Mouse (Mus musculus) limb, embryonic 12.5 days (tissue): ENCODE measurements at regions not wholly inside any gene's neighbourhood (a gene's known extent, or its start where the extent isn't known, plus 50 kb on each side); places are given as distances from the start of the nearest gene placed in this dataset.

Experiments
- ATAC-seq: fragments of 200-750 bp; cut with Nextera tagmentation; 2 replicates; pipeline ENCODE4 v1.8.0; 2017; ENCODE audit warnings: low read depth, moderate TSS enrichment; ENCODE audit not compliant: insufficient number of reproducible peaks, insufficient read depth, low FRiP score, low TSS enrichment
- H3K27ac ChIP-seq: fragments of 300-500 bp; sonication (generic); 2 replicates; pipeline ENCODE4 v1.5.1; 2016; ENCODE audit warnings: mild to moderate bottlenecking, moderate library complexity
- H3K27me3 ChIP-seq: fragments of 300-500 bp; sonication (generic); 2 replicates; pipeline ENCODE4 v1.6.1; 2016; ENCODE audit warnings: mild to moderate bottlenecking, moderate library complexity
- H3K36me3 ChIP-seq: fragments of 300-500 bp; sonication (generic); 2 replicates; pipeline ENCODE4 v1.6.1; 2016; ENCODE audit warnings: mild to moderate bottlenecking, moderate library complexity
- H3K4me1 ChIP-seq: fragments of 300-500 bp; sonication (generic); replicated peaks from 2 replicates; pipeline ENCODE4 v1.6.1; 2016
- H3K4me2 ChIP-seq: fragments of 300-500 bp; sonication (generic); 2 replicates; pipeline ENCODE4 v1.6.1; 2016; ENCODE audit warnings: mild to moderate bottlenecking, moderate library complexity
- H3K4me3 ChIP-seq: fragments of 300-500 bp; sonication (generic); replicated peaks from 2 replicates; pipeline ENCODE4 v1.5.1; 2016; ENCODE audit warnings: mild to moderate bottlenecking
- H3K9ac ChIP-seq: fragments of 300-500 bp; sonication (generic); replicated peaks from 2 replicates; pipeline ENCODE4 v1.6.1; 2016; ENCODE audit warnings: mild to moderate bottlenecking, moderate library complexity
- H3K9me3 ChIP-seq: fragments of 300-500 bp; sonication (generic); 2 replicates; pipeline ENCODE4 v1.6.1; 2016; ENCODE audit warnings: mild to moderate bottlenecking, moderate library complexity
- WGBS: fragments of 180-500 bp; shearing (Covaris S2); methylation state at CpG from one replicate; pipeline ENCODE4 v1.1.7; 2016; 5-methylcytosine and 5-hydroxymethylcytosine counted together

- no peaks in the 10 kb centered on the region for H3K9me3 ChIP-seq
- H3K27ac ChIP-seq: no peak overlapping the region
- no peaks in the 10 kb centered on the region for H3K36me3 ChIP-seq
- no peak overlapping the region for H3K4me3 ChIP-seq
- 85% methylated on average over 2 of the region's 2 CpGs for WGBS
- H3K4me1 ChIP-seq: peaks cover 11% of the 10 kb centered on the region
- no peak overlapping the region for H3K4me2 ChIP-seq
- no peaks in the 10 kb centered on the region for H3K27me3 ChIP-seq
- H3K9ac ChIP-seq: no peak overlapping the region
- ATAC-seq: no peak
Measured at GRCm38 (mm10) chr3:38254896-38255295, 229.7 kb downstream of the Ankrd50 start.

DNA sequence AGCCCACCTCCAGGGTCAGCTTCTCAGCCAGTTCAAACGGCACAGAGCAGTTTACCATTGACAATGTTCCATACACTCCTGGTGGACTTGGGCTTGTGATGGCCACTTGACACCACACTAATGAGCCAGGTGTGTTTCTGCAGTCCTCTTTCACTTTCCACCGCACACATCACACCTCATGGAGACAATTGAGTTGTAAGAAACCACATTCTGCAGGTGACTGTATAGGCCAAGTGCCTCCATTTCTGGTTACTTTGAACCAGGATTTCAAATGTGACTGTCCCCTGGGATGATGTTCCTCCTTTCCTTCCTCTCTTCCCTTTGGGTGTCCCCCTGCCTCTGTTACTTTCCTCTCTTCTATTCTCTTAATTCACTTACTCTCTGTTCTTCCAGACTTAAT is 233.1 kb downstream of the Ankrd50 start:
- 65% methylated on average over 2 of the region's 2 CpGs for WGBS
- no peaks in the 10 kb centered on the region for H3K4me1 ChIP-seq
- H3K36me3 ChIP-seq: no peaks in the 10 kb centered on the region
- H3K27me3 ChIP-seq: no peaks in the 10 kb centered on the region
- H3K27ac ChIP-seq: no peak overlapping the region
- no peaks in the 10 kb centered on the region for H3K9me3 ChIP-seq
- no peak for ATAC-seq
- H3K4me3 ChIP-seq: no peak overlapping the region
- H3K9ac ChIP-seq: no peak overlapping the region
- H3K4me2 ChIP-seq: no peak overlapping the region

- no peak overlapping the region for H3K27ac ChIP-seq
- no peak overlapping the region for H3K9ac ChIP-seq
- H3K9me3 ChIP-seq: no peaks in the 10 kb centered on the region
- no peak overlapping the region for H3K4me2 ChIP-seq
- H3K4me3 ChIP-seq: no peak overlapping the region
- H3K36me3 ChIP-seq: no peaks in the 10 kb centered on the region
- no peaks in the 10 kb centered on the region for H3K4me1 ChIP-seq
- no peak for ATAC-seq
- no peaks in the 10 kb centered on the region for H3K27me3 ChIP-seq
- WGBS: 75% methylated on average over 5 of the region's 5 CpGs
Measured at GRCm38 (mm10) chr3:38250552-38250951, 234.1 kb downstream of the Ankrd50 start.

GRCm38 (mm10) chr3:38248941-38249340 is 235.7 kb downstream of the Ankrd50 start:
- ATAC-seq: no peak
- Histone ChIP-seq H3K27me3 (no peaks in the 10 kb centered on the region), H3K4me2 (no peak overlapping the region), H3K9ac (no peak overlapping the region), H3K9me3 (no peaks in the 10 kb centered on the region), H3K4me3 (no peak overlapping the region), H3K4me1 (no peaks in the 10 kb centered on the region), H3K36me3 (no peaks in the 10 kb centered on the region), H3K27ac (no peak overlapping the region)
- 85% methylated on average over 1 of the region's 1 CpGs for WGBS

- no peak for ATAC-seq
- no peak overlapping the region for H3K9ac ChIP-seq
- no peak overlapping the region for H3K27ac ChIP-seq
- no peak overlapping the region for H3K4me2 ChIP-seq
- no peaks in the 10 kb centered on the region for H3K36me3 ChIP-seq
- H3K4me1 ChIP-seq: no peaks in the 10 kb centered on the region
- H3K9me3 ChIP-seq: no peaks in the 10 kb centered on the region
- no peaks in the 10 kb centered on the region for H3K27me3 ChIP-seq
- 74% methylated on average over 2 of the region's 2 CpGs for WGBS
- H3K4me3 ChIP-seq: no peak overlapping the region
Measured at GRCm38 (mm10) chr3:38246439-38246838, 238.2 kb downstream of the Ankrd50 start.

GRCm38 (mm10) chr3:38243209-38243608 is 241.4 kb downstream of the Ankrd50 start:
- no peaks in the 10 kb centered on the region for H3K27me3 ChIP-seq
- H3K27ac ChIP-seq: no peak overlapping the region
- 86% methylated on average over 3 of the region's 3 CpGs for WGBS
- H3K9me3 ChIP-seq: no peaks in the 10 kb centered on the region
- no peaks in the 10 kb centered on the region for H3K4me1 ChIP-seq
- no peak for ATAC-seq
- H3K4me2 ChIP-seq: no peak overlapping the region
- no peaks in the 10 kb centered on the region for H3K36me3 ChIP-seq
- no peak overlapping the region for H3K9ac ChIP-seq
- no peak overlapping the region for H3K4me3 ChIP-seq

- Histone ChIP-seq H3K27ac (no peak overlapping the region), H3K9ac (no peak overlapping the region), H3K4me1 (peaks cover 16% of the 10 kb centered on the region), H3K27me3 (no peaks in the 10 kb centered on the region), H3K36me3 (no peaks in the 10 kb centered on the region), H3K4me3 (no peak overlapping the region), H3K4me2 (no peak overlapping the region), H3K9me3 (no peaks in the 10 kb centered on the region)
- no peak for ATAC-seq
- 81% methylated on average over 2 of the region's 2 CpGs for WGBS
Measured at GRCm38 (mm10) chr3:38237616-38238015, 247.0 kb downstream of the Ankrd50 start.

DNA sequence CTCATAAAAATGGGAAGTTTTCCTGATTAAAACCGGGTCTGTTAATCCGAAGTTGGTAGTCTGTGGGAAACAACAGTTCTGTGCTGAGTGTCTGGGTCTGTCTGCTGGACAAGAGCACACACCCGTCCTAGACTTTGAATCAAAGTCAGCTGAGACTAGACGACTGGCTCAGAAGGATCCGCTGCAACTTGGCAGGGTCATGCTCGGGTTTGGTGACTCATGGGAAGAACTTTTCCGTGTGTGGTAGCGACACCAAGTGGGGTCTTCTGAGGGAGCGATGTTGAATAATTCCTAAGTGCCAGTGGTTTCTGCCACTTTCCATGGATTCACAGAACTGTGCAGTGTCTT is 248.9 kb downstream of the Ankrd50 start:
- Histone ChIP-seq H3K9ac (no peak overlapping the region), H3K27ac (no peak overlapping the region), H3K27me3 (no peaks in the 10 kb centered on the region), H3K36me3 (no peaks in the 10 kb centered on the region), H3K4me3 (no peak overlapping the region), H3K4me2 (no peak overlapping the region), H3K9me3 (no peaks in the 10 kb centered on the region), H3K4me1 (peaks cover 33% of the 10 kb centered on the region)
- 83% methylated on average over 9 of the region's 9 CpGs for WGBS
- no peak for ATAC-seq

DNA sequence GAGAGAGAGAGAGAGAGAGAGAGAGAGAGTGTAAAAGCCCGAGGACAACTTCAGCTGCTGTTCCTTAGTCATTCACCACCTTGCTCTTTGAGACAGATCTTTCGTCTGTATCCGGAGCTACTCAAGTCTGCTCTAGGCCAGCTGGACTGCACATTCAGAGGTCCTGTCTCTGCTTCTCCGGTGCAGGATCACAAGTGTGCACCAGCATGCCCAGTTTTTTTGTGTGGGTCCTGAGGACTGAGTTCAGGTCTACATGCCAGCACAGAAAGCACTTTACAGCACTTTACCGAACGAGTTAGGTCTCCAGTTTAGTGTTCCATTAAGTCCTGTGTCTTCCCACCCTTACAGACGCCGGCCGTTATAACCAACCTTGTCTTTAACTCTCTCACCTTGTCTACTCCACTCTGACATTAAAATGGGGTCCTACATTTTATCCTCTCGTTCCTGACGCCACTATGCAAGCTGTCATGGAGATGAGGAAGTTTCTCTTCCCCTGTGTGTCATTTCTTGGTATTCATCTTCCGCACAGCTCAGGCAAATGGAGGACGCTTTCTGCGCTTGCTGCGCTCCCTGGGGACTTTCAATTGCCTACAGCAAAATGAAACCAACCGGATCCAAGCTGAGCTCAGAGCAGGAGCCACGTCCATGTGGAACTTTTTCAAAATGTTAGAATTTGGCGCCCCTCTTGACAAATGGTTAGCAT is 249.5 kb downstream of the Ankrd50 start:
- Histone ChIP-seq H3K4me1 (peaks cover 37% of the 10 kb centered on the region), H3K4me2 (no peak overlapping the region), H3K27ac (no peak overlapping the region), H3K9me3 (no peaks in the 10 kb centered on the region), H3K9ac (no peak overlapping the region), H3K4me3 (no peak overlapping the region), H3K36me3 (no peaks in the 10 kb centered on the region), H3K27me3 (no peaks in the 10 kb centered on the region)
- ATAC-seq: no peak
- 72% methylated on average over 18 of the region's 18 CpGs for WGBS

- no peak overlapping the region for H3K27ac ChIP-seq
- H3K27me3 ChIP-seq: no peaks in the 10 kb centered on the region
- no peak overlapping the region for H3K4me2 ChIP-seq
- H3K4me3 ChIP-seq: no peak overlapping the region
- 85% methylated on average over 4 of the region's 4 CpGs for WGBS
- H3K9ac ChIP-seq: no peak overlapping the region
- no peaks in the 10 kb centered on the region for H3K9me3 ChIP-seq
- H3K4me1 ChIP-seq: peaks cover 43% of the 10 kb centered on the region
- ATAC-seq: no peak
- H3K36me3 ChIP-seq: no peaks in the 10 kb centered on the region
Measured at GRCm38 (mm10) chr3:38234534-38234933, 250.1 kb downstream of the Ankrd50 start.

- Histone ChIP-seq H3K4me2 (no peak overlapping the region), H3K4me1 (peaks cover 43% of the 10 kb centered on the region), H3K9ac (no peak overlapping the region), H3K4me3 (no peak overlapping the region), H3K27me3 (no peaks in the 10 kb centered on the region), H3K9me3 (no peaks in the 10 kb centered on the region), H3K27ac (no peak overlapping the region), H3K36me3 (no peaks in the 10 kb centered on the region)
- no peak for ATAC-seq
- 39% methylated on average over 2 of the region's 2 CpGs for WGBS
Measured at GRCm38 (mm10) chr3:38234006-38234405, 250.6 kb downstream of the Ankrd50 start.

GRCm38 (mm10) chr3:38233091-38233490 is 251.6 kb downstream of the Ankrd50 start:
- Histone ChIP-seq H3K27me3 (no peaks in the 10 kb centered on the region), H3K36me3 (no peaks in the 10 kb centered on the region), H3K4me2 (no peak overlapping the region), H3K27ac (peak overlapping the region; percentile 78), H3K4me3 (no peak overlapping the region), H3K4me1 (peaks cover 43% of the 10 kb centered on the region), H3K9ac (no peak overlapping the region), H3K9me3 (no peaks in the 10 kb centered on the region)
- no peak for ATAC-seq
- WGBS: 81% methylated on average over 3 of the region's 3 CpGs
